Mouse (Mus musculus): ENCODE results near the gene Skap1.

DNA sequence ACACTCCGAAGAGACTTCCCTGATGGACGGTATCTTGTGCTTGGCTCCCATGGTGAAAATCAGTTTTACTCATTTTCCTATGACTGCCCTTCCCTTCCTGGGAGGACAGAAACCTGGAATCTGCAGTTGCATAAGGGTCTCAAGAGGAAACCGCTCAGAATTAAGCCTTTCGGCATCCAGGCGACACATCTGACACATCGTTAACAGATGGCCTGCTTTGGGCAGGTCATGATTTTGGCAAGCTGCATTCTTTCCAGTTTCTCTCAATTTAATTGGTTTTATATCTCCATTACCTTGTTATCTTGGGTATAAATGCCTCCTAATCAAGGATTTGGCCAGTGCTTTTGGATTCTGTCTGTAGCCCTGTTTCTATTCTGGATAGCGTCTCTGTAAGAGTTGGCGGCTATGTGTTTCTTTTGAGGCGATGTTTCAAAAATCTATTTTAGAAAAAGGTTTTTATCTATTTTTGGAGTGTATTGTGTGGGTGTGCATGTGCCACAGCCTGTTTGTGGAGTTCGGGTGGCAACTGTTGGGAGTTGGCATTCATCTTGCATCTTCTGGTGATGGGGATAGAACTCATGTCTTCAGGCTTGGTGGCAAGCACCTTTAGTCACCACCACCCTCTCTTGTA is 1.1 kb downstream of the Skap1 start:
- no peak for TF ChIP-seq GATA1 (IDR thresholded peaks at IDR 0.05; ENCODE audit: borderline replicate concordance, low read length)
- no peak for TF ChIP-seq FLI1 (IDR thresholded peaks at IDR 0.05; ENCODE audit: low read length)

All from megakaryocyte, embryonic 14.5 days (primary cell).